Comparison of ENCODE assay signal across 28 mouse cellular contexts in the genomic region with DNA sequence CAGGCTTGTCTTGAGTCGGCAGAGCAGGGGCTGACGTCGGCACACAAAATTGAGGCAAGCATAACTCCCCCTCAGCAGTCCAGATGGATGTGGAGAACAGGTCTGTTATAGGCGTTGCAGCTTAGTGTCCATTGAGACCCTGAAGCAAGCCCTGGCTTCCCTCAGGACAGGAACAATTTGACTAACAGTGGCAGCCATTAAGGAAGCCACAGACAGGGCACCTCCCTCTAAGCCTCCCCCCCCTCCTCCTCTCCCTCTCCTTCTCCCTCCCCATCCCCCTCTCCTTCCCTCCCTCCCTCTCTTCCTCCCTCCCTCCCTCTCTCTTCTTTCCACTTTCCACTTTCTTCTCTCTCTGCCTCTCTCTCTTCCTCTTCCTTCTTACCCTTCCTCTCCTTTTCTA. TPM values are rescaled to one million over a fixed set of nuclear protein-coding genes. Genes with fewer than 3 reads are reported as not detected.
"Had no signal": no experiment of that assay in that cellular context is flagged by ENCODE, and none has a peak within 500 bp of the region (broad histone marks: within the 10 kb centered on the region; RNA-seq: fewer than 3 reads in every experiment).

No protein-coding gene starts in this region.

- H3K9ac ChIP-seq: kidney, embryonic 15.5 days; limb, embryonic 13.5 days; liver, embryonic 12.5 days; liver, embryonic 15.5 days; lung, embryonic 15.5 days had no signal

- DNase-seq: kidney, postnatal 14 days; kidney, postnatal 4 days; layer of hippocampus, adult 9-11 months; liver; lung, adult 18-20 months; lung, postnatal 10 days; lung, postnatal 36 days; right cerebral cortex, postnatal 4 days; thymus, adult 2 months; thymus, postnatal 14 days; thymus, postnatal 4 days had no signal

- H3K36me3 ChIP-seq: kidney, embryonic 15.5 days; limb, embryonic 10.5 days; limb, embryonic 13.5 days; liver, embryonic 12.5 days; liver, embryonic 15.5 days; lung, embryonic 15.5 days; midbrain, embryonic 10.5 days had no signal

- H3K4me2 ChIP-seq: kidney, embryonic 15.5 days; limb, embryonic 13.5 days; liver, embryonic 12.5 days; liver, embryonic 15.5 days; lung, embryonic 15.5 days had no signal

- H3K27ac ChIP-seq: kidney, embryonic 15.5 days; limb, embryonic 10.5 days; limb, embryonic 13.5 days; liver, embryonic 12.5 days; liver, embryonic 15.5 days; lung, embryonic 15.5 days; midbrain, embryonic 10.5 days; stomach, postnatal 0 days had no signal

- ATAC-seq: liver, embryonic 12.5 days had no signal

- H3K4me3 ChIP-seq: kidney, embryonic 15.5 days; limb, embryonic 10.5 days; limb, embryonic 13.5 days; liver, embryonic 12.5 days; liver, embryonic 15.5 days; lung, embryonic 15.5 days; megakaryocyte, embryonic 14.5 days; midbrain, embryonic 10.5 days had no signal

- H3K4me1 ChIP-seq: kidney, embryonic 15.5 days; liver, embryonic 12.5 days; liver, embryonic 15.5 days; lung, embryonic 15.5 days; megakaryocyte, embryonic 14.5 days had no signal

- H3K9me3 ChIP-seq: kidney, embryonic 15.5 days; limb, embryonic 10.5 days; limb, embryonic 13.5 days; liver, embryonic 12.5 days; liver, embryonic 15.5 days; lung, embryonic 15.5 days; megakaryocyte, embryonic 14.5 days; midbrain, embryonic 10.5 days had no signal

RNA-seq across cellular contexts. Expression of a gene that starts 27.6 kb away (rescaled TPM):
- total RNA-seq: layer of hippocampus, adult 18-20 months; layer of hippocampus, postnatal 25 days; left cerebral cortex, adult 18-20 months; left cerebral cortex, postnatal 25 days; midbrain, postnatal 0 days had no signal
- polyA plus RNA-seq: limb, embryonic 10.5 days; limb, embryonic 13.5 days; liver, embryonic 12.5 days; liver, embryonic 15.5 days; lung, embryonic 15.5 days; midbrain, embryonic 10.5 days; midbrain, postnatal 0 days; neural tube, embryonic 11.5 days; neural tube, embryonic 14.5 days; stomach, embryonic 14.5 days; stomach, postnatal 0 days; thymus, adult 2 months had no signal
